Mouse (Mus musculus): ENCODE data around the gene Scnn1a.
"Not testable (repeated sequence)": the region's sequence is repeated elsewhere in the genome, so short reads cannot be mapped to it uniquely, and the experiment has no call there.

Scnn1a gene

DNA sequence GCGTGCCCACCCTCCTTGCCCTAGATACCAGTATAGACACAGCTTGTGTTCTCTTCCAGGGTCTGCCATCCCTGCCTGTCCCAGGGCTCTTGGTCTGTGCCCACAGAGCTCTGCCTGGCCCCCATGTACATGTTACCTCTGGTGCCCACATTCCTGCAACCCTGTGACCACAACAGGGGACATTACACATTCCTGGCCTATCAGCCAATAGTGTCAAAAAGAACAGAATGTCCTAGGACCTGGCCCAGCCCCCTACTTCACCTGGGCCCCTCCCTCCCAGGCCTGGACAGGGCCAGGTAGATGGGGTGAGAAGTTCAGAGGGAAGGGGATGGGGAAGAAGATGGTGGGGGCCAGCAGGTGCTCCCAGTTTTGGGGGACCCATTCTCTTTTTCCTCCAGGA is at the start of gene Scnn1a:
Scnn1a (plus strand) TSS at position 337 of the 400 bp plus-strand sequence.
- DNase-seq (ENCODE audit: low spot score in 2 of 2), result no peak

DNA sequence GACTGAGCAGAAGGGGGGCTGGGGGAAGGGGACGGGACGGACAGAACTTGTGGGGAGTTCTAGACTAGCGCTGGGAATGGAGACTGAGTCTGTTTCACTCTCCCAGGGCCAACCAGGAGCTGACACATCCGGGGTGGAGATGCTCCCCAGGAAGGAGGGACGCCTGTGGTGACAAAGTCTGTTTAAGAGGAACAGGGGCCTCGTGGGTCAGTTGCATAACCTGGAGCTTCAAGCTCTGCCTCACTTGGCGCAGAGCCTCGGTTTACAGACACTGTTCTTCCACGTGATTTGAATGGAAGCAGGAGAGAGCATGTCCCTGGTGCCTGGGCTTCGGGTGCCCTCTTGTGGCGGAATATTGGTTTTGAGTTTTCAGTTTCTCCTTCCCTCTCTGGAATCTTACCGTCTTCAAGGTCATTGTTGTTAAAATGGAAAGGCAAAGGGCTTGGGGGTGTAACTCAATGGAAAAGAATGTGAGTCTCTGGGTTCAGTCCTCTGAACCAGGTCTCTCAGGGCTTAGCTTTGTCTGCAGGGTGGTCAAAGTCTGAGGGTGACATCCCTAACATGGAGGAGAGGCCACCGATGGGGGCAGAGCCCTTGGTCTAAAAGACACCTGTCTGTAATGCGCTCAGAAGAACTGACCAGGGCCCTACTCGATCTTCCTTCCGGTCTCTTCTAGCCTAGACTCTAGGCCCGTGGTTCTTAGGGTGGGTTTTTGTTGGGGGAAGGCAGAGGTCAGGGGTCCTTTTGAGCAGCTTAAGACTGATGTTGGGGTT is 48.8 kb upstream of the Scnn1a start:
- DNase-seq (ENCODE audit: low spot score in 2 of 2), result peak; percentile 96 to 97

DNA sequence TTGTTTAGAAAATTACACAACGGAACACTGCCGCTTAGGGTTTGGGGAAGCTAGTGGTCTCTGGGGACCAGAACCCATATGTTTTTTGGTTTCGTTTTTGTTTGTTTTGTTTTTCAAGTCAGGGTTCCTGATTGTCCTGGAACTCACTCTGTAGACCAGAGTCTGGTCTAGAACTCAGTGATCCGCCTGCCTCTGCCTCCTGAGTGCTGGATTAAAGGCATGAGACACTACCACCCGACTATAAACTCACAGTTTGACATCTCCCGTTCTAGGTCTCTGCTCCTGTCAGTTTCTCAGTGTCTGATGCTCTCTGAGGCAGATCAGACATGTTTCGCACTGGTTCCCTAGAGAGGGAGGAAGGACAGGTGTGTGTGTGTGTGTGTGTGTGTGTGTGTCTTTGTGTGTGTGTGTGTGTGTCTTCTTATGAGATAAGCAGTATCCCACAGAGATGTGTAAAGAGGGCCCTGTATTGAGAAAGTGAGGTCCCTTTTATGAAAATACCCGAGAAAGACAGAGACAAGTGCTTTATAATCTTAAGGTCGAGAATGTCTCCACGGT is 48.2 kb upstream of the Scnn1a start:
- DNase-seq (ENCODE audit: low spot score in 2 of 2), result no peak

DNA sequence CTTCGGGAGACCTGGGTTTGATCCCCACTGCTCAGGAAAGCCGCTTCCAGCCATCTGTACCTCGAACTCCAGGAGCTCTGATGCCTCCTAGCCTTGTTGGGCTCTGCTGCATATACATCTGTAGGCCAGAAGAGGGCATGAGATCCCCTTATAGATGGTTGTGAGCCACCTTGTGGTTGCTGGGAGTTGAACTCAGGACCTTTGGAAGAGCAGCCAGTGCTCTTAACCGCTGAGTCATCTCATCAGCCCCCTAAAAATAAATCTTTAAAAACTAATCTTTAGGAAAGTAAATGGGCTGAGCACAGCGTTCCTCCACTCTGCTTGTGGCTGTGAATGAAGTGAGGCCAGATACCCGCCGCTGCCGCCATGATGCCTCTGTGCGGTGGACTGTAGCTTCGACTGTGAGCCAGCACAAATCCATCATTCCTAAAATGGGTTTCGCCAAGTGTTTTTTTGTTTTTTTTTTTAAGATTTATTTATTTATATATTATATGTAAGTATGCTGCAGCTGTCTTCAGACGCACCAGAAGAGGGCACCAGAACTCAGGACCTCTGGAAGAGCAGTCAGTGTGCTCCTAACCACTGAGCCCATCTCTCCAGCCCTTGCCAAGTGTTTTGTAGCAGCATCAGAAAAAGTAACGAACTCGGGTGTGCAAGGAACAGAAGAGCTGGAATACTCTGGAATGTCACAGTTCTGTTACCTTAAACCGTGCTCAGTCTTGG is 45.5 kb upstream of the Scnn1a start:
- DNase-seq (ENCODE audit: low spot score in 2 of 2), result peak in 1 of 2 experiments; percentile 29

DNA sequence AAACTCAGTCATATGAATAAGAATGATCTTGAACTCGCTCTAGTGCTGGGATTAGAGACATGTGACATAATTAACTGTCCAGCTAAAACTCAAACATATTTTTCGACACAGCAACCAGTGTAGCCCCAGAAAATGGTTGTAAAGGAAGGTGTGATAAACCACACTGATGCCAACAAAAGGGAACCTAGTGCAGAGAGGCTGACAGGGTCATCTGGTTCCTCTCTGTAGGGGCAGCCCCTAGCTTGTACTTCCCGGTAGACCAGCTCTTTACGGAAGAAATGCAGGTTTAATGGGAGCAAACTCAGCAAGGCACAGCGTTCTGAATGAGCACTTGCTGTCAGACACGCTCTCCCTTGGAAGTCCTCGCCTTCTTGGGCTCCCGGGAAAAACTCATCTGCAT is 40.7 kb upstream of the Scnn1a start:
- no peak for DNase-seq (ENCODE audit: low spot score in 2 of 2)

DNA sequence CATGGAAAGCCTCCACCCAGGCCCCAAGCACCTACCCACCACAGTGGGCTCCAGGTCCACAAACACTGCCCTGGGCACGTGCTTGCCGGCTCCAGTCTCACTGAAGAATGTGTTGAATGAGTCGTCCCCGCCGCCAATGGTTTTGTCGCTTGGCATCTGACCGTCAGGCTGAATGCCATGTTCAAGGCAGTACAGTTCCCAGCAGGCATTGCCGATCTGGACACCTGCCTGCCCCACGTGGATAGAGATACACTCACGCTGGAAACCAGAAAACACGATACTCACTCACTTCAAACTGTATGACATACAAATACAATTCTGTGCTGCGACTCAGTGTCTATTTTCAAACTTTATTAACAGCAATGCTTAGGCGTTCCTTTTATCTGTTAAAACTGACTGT is 37.7 kb upstream of the Scnn1a start:
- not testable (repeated sequence) for DNase-seq (ENCODE audit: low spot score in 2 of 2)

DNA sequence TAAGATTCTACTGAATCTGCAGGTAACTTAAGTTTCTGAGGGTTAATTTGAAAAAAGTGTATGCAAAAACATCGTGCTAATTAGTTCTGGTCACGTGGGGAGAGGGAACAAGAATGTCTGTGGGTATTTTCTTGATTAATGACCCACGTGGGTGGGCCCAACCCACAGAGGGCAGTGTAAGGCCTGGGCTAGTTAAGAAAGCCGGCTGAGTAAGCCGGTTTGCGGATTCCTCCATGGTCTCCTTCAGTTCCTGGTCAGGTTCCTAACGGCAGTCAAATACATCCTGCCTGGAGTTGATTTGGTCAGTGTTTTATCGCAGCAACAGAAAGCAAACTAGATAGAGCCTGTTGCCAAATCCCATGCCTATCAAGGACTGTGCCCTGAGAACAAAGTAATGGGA is 36.2 kb upstream of the Scnn1a start:
- no peak for DNase-seq (ENCODE audit: low spot score in 2 of 2)

DNA sequence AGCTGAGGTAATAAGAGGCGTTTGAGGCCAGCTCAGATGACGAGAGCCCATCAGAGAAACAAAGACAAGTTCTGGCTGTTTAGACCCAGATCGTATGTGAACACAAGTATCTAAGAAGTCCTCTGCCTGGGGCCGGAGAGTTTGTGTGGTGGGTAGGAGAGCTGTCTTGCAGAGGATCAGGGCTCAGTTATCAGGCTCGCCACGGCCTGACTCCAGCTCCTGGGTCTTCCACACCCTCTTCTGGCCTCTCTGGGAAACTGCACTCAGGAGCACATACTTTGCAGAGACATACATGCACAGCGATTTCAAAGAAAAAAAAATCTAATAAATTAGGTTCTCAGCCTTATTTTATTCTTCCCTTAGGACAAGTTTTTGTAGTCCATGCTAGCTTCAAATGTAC is 35.7 kb upstream of the Scnn1a start:
- no peak for DNase-seq (ENCODE audit: low spot score in 2 of 2)

DNA sequence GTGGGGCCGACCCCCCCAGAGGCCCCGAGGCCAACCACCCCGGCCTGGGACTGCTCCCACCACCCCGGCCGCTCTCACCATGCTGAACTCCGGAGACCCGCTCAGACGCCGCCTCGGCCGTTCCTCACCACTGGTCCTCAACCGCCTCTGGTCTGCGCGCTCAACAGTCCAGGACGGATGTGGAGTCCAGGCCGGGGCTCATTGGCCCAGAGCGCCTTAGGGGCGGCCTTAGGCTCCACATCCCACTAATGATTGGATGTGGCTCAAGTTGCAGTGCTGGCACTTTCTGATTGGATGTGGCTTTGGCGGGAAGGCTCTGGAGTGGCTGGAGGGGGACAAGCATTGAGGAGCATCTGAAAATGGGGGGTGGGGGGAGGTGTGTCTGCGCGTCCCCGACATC is 34.6 kb upstream of the Scnn1a start, which contains the start of gene Tuba3a:
Tuba3a (minus strand) TSS at position 153 of the 400 bp plus-strand sequence.
- no peak for DNase-seq (ENCODE audit: low spot score in 2 of 2)

DNA sequence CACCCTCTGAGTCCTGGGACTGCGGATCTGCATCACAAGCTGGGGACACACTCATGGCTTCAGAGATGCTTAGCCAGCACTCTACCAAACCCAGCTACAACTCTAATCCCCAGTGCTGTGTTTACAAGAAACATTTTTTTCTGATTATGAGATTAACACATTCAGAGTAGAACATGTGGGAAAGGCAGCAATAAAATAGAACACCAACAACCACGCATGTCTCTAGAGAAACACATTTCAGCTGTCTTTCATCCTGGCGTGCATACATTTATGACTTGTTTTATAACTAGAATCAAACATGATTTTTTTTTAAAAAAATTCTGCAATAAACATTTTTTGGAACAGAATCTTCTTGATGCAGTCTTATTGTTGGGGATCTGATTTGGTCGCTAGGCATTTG is 33.5 kb upstream of the Scnn1a start:
- DNase-seq (ENCODE audit: low spot score in 2 of 2), result no peak

DNA sequence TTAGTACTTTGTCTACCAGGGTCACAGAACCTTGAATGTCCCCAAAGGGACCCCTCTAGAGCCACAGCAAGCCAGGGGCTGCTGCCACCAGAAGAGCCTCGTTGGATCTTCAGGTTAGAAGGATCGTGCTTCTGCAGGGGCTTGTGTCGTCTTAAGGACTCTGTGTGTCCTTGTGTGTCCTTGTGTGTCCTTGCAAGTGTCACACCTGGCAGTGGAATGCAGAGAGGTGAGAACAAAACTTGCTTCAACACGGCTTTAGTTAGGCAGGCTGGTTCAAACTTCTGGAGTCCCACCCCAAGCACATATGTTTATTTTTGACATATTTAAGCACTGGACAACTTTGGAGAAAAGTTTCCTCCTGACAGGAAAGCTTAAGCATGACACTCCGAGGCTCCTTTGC is 31.7 kb upstream of the Scnn1a start:
- no peak for DNase-seq (ENCODE audit: low spot score in 2 of 2)

DNA sequence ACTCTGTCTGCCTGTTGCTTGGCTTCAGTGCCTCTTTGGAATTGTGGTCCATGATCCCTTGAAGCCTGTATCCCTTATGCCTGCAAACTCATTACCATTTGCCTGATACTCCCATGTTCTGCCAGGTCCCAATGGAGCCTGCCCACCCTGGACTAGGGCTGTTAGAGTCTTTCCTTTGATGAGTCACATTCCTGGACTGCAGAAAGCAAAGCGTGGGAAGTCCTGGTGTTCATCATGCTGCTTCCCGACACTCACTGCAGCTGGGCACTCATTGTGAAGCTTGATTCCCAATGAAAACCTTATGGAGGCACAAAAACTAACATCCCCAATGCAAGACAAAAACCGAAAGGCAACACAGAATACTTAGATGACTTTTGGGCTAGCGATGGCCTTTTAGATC is 29.1 kb upstream of the Scnn1a start:
- peak; percentile 35 to 41 for DNase-seq (ENCODE audit: low spot score in 2 of 2)

DNA sequence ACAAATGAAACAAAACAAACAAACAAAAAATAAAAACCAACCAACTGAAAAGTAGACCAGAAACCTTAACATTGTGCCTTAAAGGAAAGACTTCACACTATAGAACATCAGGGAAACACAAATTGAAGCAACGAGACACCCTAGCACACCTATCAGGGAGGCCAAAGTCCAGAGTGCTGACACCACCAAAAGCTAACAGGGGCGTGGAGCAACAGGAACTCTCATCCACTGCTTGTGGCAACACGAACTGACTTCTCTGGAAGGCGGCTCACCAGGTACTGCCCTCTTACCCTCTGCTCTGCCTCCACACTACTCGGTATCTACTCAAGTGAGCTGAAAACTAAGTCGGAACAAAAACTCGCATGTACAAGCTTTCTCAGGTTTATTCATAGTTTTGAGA is 28.2 kb upstream of the Scnn1a start:
- DNase-seq (ENCODE audit: low spot score in 2 of 2), result no peak

DNA sequence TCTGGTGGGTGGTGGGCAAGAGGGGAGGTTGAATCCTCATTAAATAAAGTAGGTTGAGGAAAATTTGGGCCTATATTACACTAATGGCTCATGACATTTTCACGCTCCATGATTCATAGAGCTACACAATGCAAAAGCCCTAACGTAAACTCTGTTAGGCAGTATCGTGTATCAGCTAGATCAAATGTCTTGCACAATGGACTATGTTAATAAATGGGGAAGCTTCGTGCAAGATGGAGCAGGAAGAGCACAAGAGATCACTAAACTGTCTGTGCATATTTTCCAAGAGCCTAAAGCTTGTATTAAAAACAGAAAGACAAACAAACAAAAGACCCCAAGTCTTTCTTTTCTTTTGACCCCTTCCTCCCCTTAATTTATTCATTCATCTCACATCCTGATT is 26.4 kb upstream of the Scnn1a start:
- no peak for DNase-seq (ENCODE audit: low spot score in 2 of 2)

DNA sequence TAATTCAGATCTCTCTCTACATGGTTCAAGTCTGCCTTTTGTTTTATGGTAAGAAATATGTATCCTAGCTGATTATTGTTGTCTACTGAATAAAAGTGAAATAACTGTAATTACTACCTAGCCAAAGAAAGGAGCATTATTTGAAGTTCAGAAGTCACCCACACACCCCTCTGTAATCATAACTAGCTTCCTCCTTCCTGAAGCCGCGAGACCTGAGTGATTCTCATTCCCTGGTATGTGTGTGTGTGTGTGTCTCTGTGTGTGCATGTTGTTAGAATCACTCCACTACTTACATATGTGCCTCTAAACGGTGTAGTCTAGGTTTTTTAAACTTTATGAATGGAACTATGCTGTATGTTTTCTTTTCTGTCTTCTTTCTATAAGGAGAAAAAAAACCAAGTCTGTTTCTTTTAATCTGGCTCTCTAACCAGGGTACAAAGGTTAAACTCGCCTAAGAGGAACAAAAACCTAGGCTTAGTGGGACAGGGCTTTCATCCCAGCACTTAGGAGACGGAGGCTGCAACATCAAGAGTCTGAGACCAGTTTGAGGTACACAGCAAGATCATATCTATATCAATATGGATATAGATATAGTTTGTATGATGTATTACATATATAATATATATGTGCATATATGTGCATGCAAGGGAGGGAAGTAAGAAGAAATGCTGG is 23.2 kb upstream of the Scnn1a start:
- DNase-seq (ENCODE audit: low spot score in 2 of 2), result no peak

DNA sequence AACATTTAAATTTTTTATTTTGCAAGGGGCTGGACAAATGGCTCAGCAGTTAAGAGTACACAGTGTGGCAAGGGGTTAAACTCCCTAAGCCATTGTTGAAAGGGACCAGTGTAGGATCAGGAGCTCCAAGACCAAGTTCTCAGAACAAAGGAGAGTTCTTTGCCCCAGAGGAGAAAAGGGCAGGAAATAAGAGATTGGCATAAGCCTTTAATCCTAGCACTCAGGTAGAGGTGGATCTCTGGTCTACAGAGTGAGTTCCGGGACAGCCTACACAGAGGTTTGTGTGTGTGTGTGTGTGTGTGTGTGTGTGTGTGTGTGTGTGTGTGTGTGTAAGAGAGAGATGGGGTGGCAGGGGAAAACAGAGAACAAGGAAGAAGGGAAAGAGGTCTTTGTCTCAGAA is 19.5 kb upstream of the Scnn1a start:
- no peak for DNase-seq (ENCODE audit: low spot score in 2 of 2)

DNA sequence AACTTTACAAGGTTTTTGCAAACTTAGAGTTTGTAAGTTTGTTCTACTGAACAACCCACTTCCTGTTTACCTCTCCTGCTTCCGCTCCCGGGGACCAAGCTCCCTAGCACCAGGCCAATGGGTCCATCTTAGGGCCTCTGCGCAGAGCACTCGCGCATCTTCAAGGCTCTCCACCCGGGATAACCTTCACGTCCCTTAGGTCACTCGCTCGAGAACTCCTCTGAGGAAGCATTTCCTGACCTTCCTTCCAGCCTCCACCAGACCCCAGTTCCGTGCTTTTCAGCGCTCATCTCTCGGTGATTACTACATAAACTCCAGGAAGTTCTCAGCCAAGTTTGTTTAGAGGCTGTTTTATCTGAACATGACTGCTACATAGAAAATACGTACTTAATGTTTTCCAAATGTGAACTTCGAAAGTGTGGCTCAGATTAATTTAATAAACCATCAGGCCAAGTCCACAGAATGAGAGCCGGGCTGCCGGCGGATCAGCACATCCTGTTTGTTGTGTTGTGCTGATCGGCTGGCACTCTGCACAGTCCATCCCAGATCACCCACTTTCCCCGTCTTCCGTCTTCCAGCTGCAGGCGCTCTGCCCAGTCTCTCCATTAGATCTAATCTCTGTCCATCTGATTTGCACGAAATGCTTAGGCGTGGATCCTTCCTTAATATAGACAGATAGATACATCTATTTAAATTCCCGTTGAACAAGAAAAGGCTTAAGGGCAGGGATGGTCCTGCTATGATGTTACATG is 18.1 kb upstream of the Scnn1a start:
- DNase-seq (ENCODE audit: low spot score in 2 of 2), result no peak

DNA sequence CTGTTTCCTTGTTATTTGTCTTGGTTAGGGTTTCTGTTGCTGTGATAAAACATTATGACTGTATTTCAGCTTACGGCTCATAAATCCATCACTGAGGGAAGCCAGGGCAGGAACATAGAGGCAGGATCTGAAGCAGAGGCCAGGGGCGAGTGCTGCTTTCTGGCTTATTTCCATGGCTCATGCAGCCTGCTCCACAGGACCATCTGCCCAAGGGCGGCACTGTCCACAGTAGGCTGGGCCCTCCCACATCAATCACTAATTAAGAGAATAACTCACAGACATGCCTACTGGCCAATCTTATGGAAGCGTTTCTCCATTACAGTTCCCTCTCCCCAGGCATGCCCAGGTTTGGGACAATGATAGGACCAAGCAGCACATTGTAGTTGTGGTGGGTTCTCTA is 17.2 kb upstream of the Scnn1a start:
- no peak for DNase-seq (ENCODE audit: low spot score in 2 of 2)

DNA sequence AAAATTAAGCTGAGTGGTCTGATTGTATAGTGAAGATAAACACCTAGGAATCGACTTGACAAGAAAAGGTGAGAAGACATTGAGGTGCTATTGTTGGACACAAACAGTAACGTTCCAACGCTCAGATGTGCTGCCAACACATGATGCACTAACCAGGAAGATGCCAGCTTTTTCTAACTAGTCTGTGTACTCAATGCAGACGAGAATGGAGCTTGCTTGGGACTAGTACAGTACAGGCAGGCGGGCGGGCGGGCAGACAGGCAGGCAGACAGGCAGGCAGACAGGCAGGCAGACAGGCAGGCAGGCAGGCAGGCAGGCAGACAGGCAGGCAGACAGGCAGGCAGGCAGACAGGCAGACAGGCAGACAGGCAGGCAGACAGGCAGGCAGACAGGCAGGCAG is 16.1 kb upstream of the Scnn1a start:
- DNase-seq (ENCODE audit: low spot score in 2 of 2), result not testable (repeated sequence)

DNA sequence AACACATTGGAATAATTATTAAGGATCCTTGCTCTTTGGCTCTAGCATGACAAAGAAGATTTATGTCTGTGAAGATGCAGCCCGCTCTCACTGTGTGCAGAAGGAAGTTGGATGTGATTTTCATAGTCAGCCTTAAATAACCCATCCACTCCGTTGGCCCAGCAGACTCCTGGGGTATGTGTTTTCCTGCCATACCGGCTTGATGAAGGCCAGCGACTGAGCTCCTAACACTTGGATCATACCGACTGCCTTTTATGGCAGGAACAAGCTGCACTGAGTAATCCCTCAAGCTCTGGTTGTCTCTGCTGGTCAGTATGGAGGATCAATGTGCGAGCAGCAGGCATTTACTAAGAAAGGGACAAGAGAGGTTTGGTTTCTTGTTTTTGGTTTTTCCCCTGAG is 15.0 kb upstream of the Scnn1a start:
- no peak for DNase-seq (ENCODE audit: low spot score in 2 of 2)

DNA sequence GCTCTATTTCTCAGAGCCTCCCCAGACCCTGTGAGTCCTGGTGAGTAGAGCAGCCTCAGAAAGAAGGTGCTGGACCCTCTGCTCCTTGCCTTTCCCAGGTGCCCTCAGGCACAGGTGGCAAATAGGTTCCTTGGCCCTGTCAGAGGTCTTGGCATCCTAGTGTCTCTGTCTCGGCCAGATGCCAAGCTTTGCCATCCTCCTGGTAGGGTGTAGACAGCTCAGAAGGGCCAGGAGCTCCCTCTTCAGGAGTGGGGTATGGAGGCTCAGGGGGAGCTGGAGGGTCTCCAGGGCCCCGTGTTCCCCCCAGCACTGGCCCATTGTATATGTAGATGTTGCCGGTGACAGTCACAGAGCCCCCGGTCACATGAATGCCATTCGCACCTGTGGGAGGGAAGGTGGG is 13.4 kb upstream of the Scnn1a start:
- no peak for DNase-seq (ENCODE audit: low spot score in 2 of 2)

DNA sequence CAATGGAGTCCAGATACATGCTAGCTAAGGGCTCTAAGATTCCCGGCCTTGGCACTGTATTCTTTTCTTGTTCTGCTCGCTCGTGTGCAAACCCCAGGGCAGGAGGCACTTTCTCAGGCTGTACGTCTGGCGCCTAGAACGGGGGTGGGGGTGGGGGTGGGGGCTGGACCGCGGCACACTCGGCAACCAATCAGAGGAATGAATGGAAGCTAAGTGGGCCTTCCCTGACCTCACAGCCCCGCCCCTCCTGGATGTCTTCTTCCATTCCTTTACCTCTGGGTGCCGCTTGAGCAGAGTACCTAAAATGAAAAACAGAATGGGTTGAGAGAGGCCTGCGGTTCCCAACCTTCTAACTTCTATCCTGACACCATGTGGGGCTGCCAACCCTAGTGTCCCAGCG is 11.5 kb upstream of the Scnn1a start:
- DNase-seq (ENCODE audit: low spot score in 2 of 2), result no peak

Measured in right cerebral cortex, adult 2 months (tissue).